In genomic region chr5:114368803-114369496, GRCm38 (mm10) we compare ENCODE assay signal across 17 mouse cellular contexts. TPM values are rescaled to one million over a fixed set of nuclear protein-coding genes. Genes with fewer than 3 reads are reported as not detected.
DNase-seq lines count a peak whose midpoint lies in the region; ATAC-seq lines count a peak whose summit lies in the region.
"Had no signal": no experiment of that assay in that cellular context is flagged by ENCODE, and none has a peak within 500 bp of the region (broad histone marks: within the 10 kb centered on the region; RNA-seq: fewer than 3 reads in every experiment).

No protein-coding gene starts in this region.

- WGBS in heart, embryonic 11.5 days (ENCODE audit: insufficient replicate concordance): 77% methylated on average over 16 of the region's 16 CpGs
- 79% methylated on average over 16 of the region's 16 CpGs for WGBS in lung, embryonic 16.5 days
- WGBS in limb, embryonic 10.5 days: 95% methylated on average over 16 of the region's 16 CpGs
- 84% methylated on average over 16 of the region's 16 CpGs for WGBS in liver, embryonic 12.5 days (ENCODE audit: insufficient replicate concordance)

- ATAC-seq in heart, embryonic 11.5 days (replicated peaks; ENCODE audit: insufficient number of reproducible peaks, low FRiP score, low TSS enrichment): no peak
- ATAC-seq in lung, embryonic 16.5 days (ENCODE audit: low read depth): no peak
- no peak for ATAC-seq in liver, embryonic 12.5 days
- ATAC-seq: forebrain, embryonic 14.5 days had no signal

- H3K4me3 ChIP-seq in heart, embryonic 11.5 days (ENCODE audit: low read depth, low read length): no peak overlapping the region
- no peak overlapping the region for H3K4me3 ChIP-seq in lung, embryonic 16.5 days (ENCODE audit: low read length)
- no peak overlapping the region for H3K4me3 ChIP-seq in limb, embryonic 10.5 days
- H3K4me3 ChIP-seq in liver, embryonic 12.5 days: no peak overlapping the region
- H3K4me3 ChIP-seq: left cerebral cortex, adult 2 months; midbrain, embryonic 10.5 days; neural tube, embryonic 15.5 days had no signal

- peaks cover 33% of the 10 kb centered on the region for H3K36me3 ChIP-seq in heart, embryonic 11.5 days (ENCODE audit: control insufficient read depth, insufficient read depth, low read length)
- peaks cover 51% of the 10 kb centered on the region for H3K36me3 ChIP-seq in lung, embryonic 16.5 days (ENCODE audit: control insufficient read depth, insufficient read depth, low read length)
- H3K36me3 ChIP-seq in limb, embryonic 10.5 days: peaks cover 97% of the 10 kb centered on the region
- peaks cover 85% of the 10 kb centered on the region for H3K36me3 ChIP-seq in liver, embryonic 12.5 days

- no peaks in the 10 kb centered on the region for H3K27me3 ChIP-seq in heart, embryonic 11.5 days (ENCODE audit: control insufficient read depth, insufficient read depth, low read length)
- no peaks in the 10 kb centered on the region for H3K27me3 ChIP-seq in lung, embryonic 16.5 days (ENCODE audit: control insufficient read depth, insufficient read depth, low read depth, low read length)
- H3K27me3 ChIP-seq in limb, embryonic 10.5 days (ENCODE audit: low read depth, poor library complexity, severe bottlenecking): no peaks in the 10 kb centered on the region
- no peaks in the 10 kb centered on the region for H3K27me3 ChIP-seq in liver, embryonic 12.5 days (replicated peaks)
- H3K27me3 ChIP-seq: neural tube, embryonic 15.5 days had no signal

- 0 out of 2 replicates have a peak overlapping the region, but pooled peaks have one; percentile 22 for H3K27ac ChIP-seq in heart, embryonic 11.5 days (ENCODE audit: low read depth, low read length)
- H3K27ac ChIP-seq in lung, embryonic 16.5 days (ENCODE audit: low read length): peak overlapping the region; percentile 99
- H3K27ac ChIP-seq in limb, embryonic 10.5 days: peak overlapping the region; percentile 90
- no peak overlapping the region for H3K27ac ChIP-seq in liver, embryonic 12.5 days
- H3K27ac ChIP-seq: neural tube, embryonic 15.5 days had no signal

- peaks cover 40% of the 10 kb centered on the region for H3K4me1 ChIP-seq in heart, embryonic 11.5 days (ENCODE audit: control insufficient read depth, insufficient read depth, low read length)
- H3K4me1 ChIP-seq in lung, embryonic 16.5 days (replicated peaks; ENCODE audit: control insufficient read depth, insufficient read depth, low read length): peaks cover 76% of the 10 kb centered on the region
- peaks cover 51% of the 10 kb centered on the region for H3K4me1 ChIP-seq in limb, embryonic 10.5 days
- peaks cover 45% of the 10 kb centered on the region for H3K4me1 ChIP-seq in liver, embryonic 12.5 days

- no peak for DNase-seq in heart, adult 9 months (ENCODE audit: low spot score in 2 of 2)
- DNase-seq in lung, adult 18-20 months: no peak
- no peak for DNase-seq in limb, embryonic 10.5 days (ENCODE audit: low spot score)
- no peak for DNase-seq in ovary, adult 18-20 months (ENCODE audit: low spot score)
- DNase-seq in cerebellum, adult 18-20 months: no peak
- DNase-seq: kidney, adult 2 months; liver; lung, postnatal 36 days; spleen, adult 18-20 months; thymus, postnatal 25 days had no signal

- no peak overlapping the region for H3K4me2 ChIP-seq in heart, embryonic 11.5 days
- H3K4me2 ChIP-seq in lung, embryonic 16.5 days (ENCODE audit: low read depth, low read length): no peak overlapping the region
- H3K4me2 ChIP-seq in liver, embryonic 12.5 days: no peak overlapping the region
- H3K4me2 ChIP-seq: neural tube, embryonic 15.5 days had no signal

- H3K9me3 ChIP-seq in heart, embryonic 11.5 days (replicated peaks; ENCODE audit: control insufficient read depth, low read length): no peaks in the 10 kb centered on the region
- no peaks in the 10 kb centered on the region for H3K9me3 ChIP-seq in lung, embryonic 16.5 days (ENCODE audit: control insufficient read depth, low read length)
- H3K9me3 ChIP-seq in limb, embryonic 10.5 days (replicated peaks): no peaks in the 10 kb centered on the region
- H3K9me3 ChIP-seq in liver, embryonic 12.5 days (replicated peaks): no peaks in the 10 kb centered on the region
- H3K9me3 ChIP-seq: midbrain, embryonic 10.5 days; neural tube, embryonic 15.5 days had no signal

- H3K9ac ChIP-seq in heart, embryonic 11.5 days (ENCODE audit: low read depth, low read length): no peak overlapping the region
- H3K9ac ChIP-seq in lung, embryonic 16.5 days (ENCODE audit: low read length): peak overlapping the region; percentile 65; the same call in 1 of the 2 replicates
- H3K9ac ChIP-seq in liver, embryonic 12.5 days: no peak overlapping the region
- H3K9ac ChIP-seq: neural tube, embryonic 15.5 days had no signal

RNA-seq across cellular contexts. Expression of gene Kctd10, which starts 11.4 kb away (rescaled TPM):
- 84.8 and 112 TPM in 2 replicates for polyA plus RNA-seq in heart, embryonic 11.5 days (2014; fragmentation: Nextera tagmentation; extraction: Ambion mirVana)
- 200 and 214 TPM in 2 replicates for polyA plus RNA-seq in lung, embryonic 16.5 days (2015; fragmentation: Nextera tagmentation; extraction: Ambion mirVana)
- 99.9 and 103 TPM in 2 replicates for polyA plus RNA-seq in limb, embryonic 10.5 days (2016; fragmentation: Nextera tagmentation; extraction: Ambion mirVana)
- 35.5 and 36.2 TPM in 2 replicates for polyA plus RNA-seq in liver, embryonic 12.5 days (2016; fragmentation: Nextera tagmentation; extraction: Ambion mirVana)

RNA-seq across cellular contexts. Expression of gene Ube3b, which starts 11.5 kb away (rescaled TPM):
- polyA plus RNA-seq in heart, embryonic 11.5 days (2014; fragmentation: Nextera tagmentation; extraction: Ambion mirVana): 43.0 and 54.7 TPM in 2 replicates
- 52.5 and 54.1 TPM in 2 replicates for polyA plus RNA-seq in lung, embryonic 16.5 days (2015; fragmentation: Nextera tagmentation; extraction: Ambion mirVana)
- 54.5 and 59.5 TPM in 2 replicates for polyA plus RNA-seq in limb, embryonic 10.5 days (2016; fragmentation: Nextera tagmentation; extraction: Ambion mirVana)
- 25.0 and 26.5 TPM in 2 replicates for polyA plus RNA-seq in liver, embryonic 12.5 days (2016; fragmentation: Nextera tagmentation; extraction: Ambion mirVana)
